Mouse (Mus musculus): ENCODE measurements around the gene Selplg. TPM values are rescaled to one million over a fixed set of nuclear protein-coding genes. Genes with fewer than 3 reads are reported as not detected.

Gene Selplg
- 1.1 and 1.3 TPM in 2 replicates for total RNA-seq (2014; rRNA removed)
- 1.8 and 2.4 TPM in 2 replicates for polyA plus RNA-seq (2015; fragmentation: Nextera tagmentation; extraction: Ambion mirVana)

DNA sequence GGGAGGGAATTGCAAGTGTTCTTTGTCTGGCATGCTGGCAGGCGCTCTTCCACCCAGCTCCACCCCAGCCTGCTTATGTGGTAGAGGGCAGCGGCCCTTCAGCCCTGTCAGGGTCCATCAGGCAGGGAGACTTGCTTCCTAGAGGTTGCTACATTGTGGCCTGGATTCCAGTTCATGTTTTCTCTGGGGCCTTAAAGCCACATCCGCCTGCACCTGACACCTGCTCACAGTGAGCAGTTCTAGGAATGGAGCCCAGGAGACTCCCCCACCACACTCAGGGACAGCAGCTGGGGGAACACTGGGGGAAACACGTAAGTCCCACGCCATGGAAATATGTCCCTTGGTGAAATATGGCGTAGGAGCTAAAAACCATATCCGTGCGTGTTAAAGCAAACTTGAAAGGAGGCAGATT, at the start of gene Selplg:
TSS of gene Selplg (minus strand) at position 155 of the 412 bp plus-strand sequence.
- no peaks in the 10 kb centered on the region for H3K27me3 ChIP-seq (ENCODE audit: insufficient read depth, low read length)
- no peak within 1 kb of the TSS for H3K4me2 ChIP-seq (ENCODE audit: low read depth)
- ATAC-seq: no peak
- no peaks in the 10 kb centered on the region for H3K9me3 ChIP-seq (ENCODE audit: low read length)
- no peak within 1 kb of the TSS for H3K27ac ChIP-seq (ENCODE audit: low read depth, low read length)
- WGBS: 38% methylated on average over 8 of the region's 8 CpGs
- no peak for TF ChIP-seq CTCF (IDR thresholded peaks at IDR 0.05; ENCODE audit: low read depth)
- no peak within 1 kb of the TSS for H3K9ac ChIP-seq
- no peak within 1 kb of the TSS for H3K4me3 ChIP-seq (ENCODE audit: low read depth, low read length)
- H3K4me1 ChIP-seq (ENCODE audit: insufficient read depth): no peaks in the 10 kb centered on the region
- no peaks in the 10 kb centered on the region for H3K36me3 ChIP-seq (ENCODE audit: insufficient read depth)
- DNase-seq: no peak

DNA sequence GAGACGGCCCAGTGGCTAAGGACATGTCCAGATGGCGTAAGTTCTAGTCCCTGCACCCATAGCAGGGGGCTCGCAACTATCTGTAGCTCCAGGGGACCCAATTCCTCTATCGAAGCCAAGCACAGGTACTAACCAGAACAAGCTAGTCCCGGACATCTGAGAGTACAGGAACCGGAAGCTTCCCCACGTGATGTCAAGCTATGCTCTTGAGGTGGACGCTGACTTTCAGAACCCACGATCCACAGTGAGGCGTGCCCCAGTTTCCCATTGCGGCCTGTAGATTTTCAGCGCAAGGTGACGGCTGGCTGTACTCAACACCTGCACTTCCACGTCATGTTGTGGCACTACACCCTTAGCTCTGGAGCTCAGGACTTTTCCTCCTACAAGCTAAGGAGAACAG, 48.7 kb upstream of the Selplg start:
- H3K4me3 ChIP-seq (ENCODE audit: low read depth, low read length): no peak overlapping the region
- peaks cover 31% of the 10 kb centered on the region for H3K36me3 ChIP-seq (ENCODE audit: insufficient read depth)
- peaks cover 9% of the 10 kb centered on the region; the same call in 1 of the 2 replicates for H3K4me1 ChIP-seq (ENCODE audit: insufficient read depth)
- WGBS: 93% methylated on average over 14 of the region's 14 CpGs
- no peak overlapping the region for H3K27ac ChIP-seq (ENCODE audit: low read depth, low read length)
- ATAC-seq (no peak), DNase-seq (no peak)
- H3K4me2 ChIP-seq (ENCODE audit: low read depth): no peak overlapping the region
- no peak overlapping the region for H3K9ac ChIP-seq
- H3K27me3 ChIP-seq (ENCODE audit: insufficient read depth, low read length): no peaks in the 10 kb centered on the region
- no peak for TF ChIP-seq CTCF (IDR thresholded peaks at IDR 0.05; ENCODE audit: low read depth)
- no peaks in the 10 kb centered on the region for H3K9me3 ChIP-seq (ENCODE audit: low read length)

GRCm38 (mm10) chr5:113878943-113879617, 46.6 kb upstream of the Selplg start:
- no peak for TF ChIP-seq CTCF (IDR thresholded peaks at IDR 0.05; ENCODE audit: low read depth)
- no peak overlapping the region for H3K9ac ChIP-seq
- no peak for ATAC-seq
- peaks cover 18% of the 10 kb centered on the region; the same call in 1 of the 2 replicates for H3K4me1 ChIP-seq (ENCODE audit: insufficient read depth)
- H3K27ac ChIP-seq (ENCODE audit: low read depth, low read length): no peak overlapping the region
- WGBS: 89% methylated on average over 17 of the region's 17 CpGs
- no peak for DNase-seq
- H3K27me3 ChIP-seq (ENCODE audit: insufficient read depth, low read length): no peaks in the 10 kb centered on the region
- H3K4me3 ChIP-seq (ENCODE audit: low read depth, low read length): no peak overlapping the region
- no peaks in the 10 kb centered on the region for H3K9me3 ChIP-seq (ENCODE audit: low read length)
- peaks cover 43% of the 10 kb centered on the region for H3K36me3 ChIP-seq (ENCODE audit: insufficient read depth)
- H3K4me2 ChIP-seq (ENCODE audit: low read depth): no peak overlapping the region

GRCm38 (mm10) chr5:113877565-113877964, 45.1 kb upstream of the Selplg start:
- H3K9ac ChIP-seq: no peak overlapping the region
- 59% methylated on average over 3 of the region's 3 CpGs for WGBS

GRCm38 (mm10) chr5:113876176-113876575, 43.7 kb upstream of the Selplg start:
- Histone ChIP-seq H3K36me3 (ENCODE audit: insufficient read depth) (peaks cover 34% of the 10 kb centered on the region), H3K27me3 (ENCODE audit: insufficient read depth, low read length) (no peaks in the 10 kb centered on the region), H3K9me3 (ENCODE audit: low read length) (no peaks in the 10 kb centered on the region), H3K4me3 (ENCODE audit: low read depth, low read length) (no peak overlapping the region), H3K4me1 (ENCODE audit: insufficient read depth) (peaks cover 36% of the 10 kb centered on the region), H3K4me2 (ENCODE audit: low read depth) (no peak overlapping the region), H3K27ac (ENCODE audit: low read depth, low read length) (no peak overlapping the region), H3K9ac (no peak overlapping the region)
- 89% methylated on average over 7 of the region's 7 CpGs for WGBS
- DNase-seq (no peak), ATAC-seq (no peak)
- no peak for TF ChIP-seq CTCF (IDR thresholded peaks at IDR 0.05; ENCODE audit: low read depth)

More at GRCm38 (mm10) chr5:113877565-113877964, 45.1 kb upstream of the Selplg start:
- Histone ChIP-seq H3K4me2 (ENCODE audit: low read depth) (no peak overlapping the region), H3K27ac (ENCODE audit: low read depth, low read length) (no peak overlapping the region), H3K4me3 (ENCODE audit: low read depth, low read length) (no peak overlapping the region), H3K36me3 (ENCODE audit: insufficient read depth) (peaks cover 43% of the 10 kb centered on the region), H3K27me3 (ENCODE audit: insufficient read depth, low read length) (no peaks in the 10 kb centered on the region), H3K9me3 (ENCODE audit: low read length) (no peaks in the 10 kb centered on the region), H3K4me1 (ENCODE audit: insufficient read depth) (peaks cover 28% of the 10 kb centered on the region)
- no peak for ATAC-seq
- TF ChIP-seq CTCF (IDR thresholded peaks at IDR 0.05; ENCODE audit: low read depth): no peak
- no peak for DNase-seq

DNA sequence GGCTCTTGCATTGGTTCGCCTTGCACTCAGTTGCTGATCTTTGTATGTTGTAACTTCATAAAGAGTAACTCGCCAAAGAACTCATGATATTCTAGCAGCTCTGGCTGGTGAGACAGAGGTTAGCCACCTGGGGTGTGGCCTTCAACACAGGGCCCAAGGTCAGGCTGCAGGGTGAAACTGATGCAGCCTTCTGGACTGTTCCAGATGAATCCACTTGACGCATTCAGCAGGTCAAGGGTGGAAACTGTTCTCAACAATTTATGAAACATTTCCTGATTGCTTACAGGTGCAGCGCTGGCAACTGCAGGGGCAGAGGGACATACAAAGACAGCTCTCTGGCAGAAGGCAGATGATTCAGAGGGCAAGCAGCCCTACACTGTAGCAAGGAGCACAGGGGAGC, 43.2 kb upstream of the Selplg start:
- no peak overlapping the region for H3K9ac ChIP-seq
- peaks cover 41% of the 10 kb centered on the region for H3K4me1 ChIP-seq (ENCODE audit: insufficient read depth)
- no peak overlapping the region for H3K4me3 ChIP-seq (ENCODE audit: low read depth, low read length)
- no peak for TF ChIP-seq CTCF (IDR thresholded peaks at IDR 0.05; ENCODE audit: low read depth)
- H3K9me3 ChIP-seq (ENCODE audit: low read length): no peaks in the 10 kb centered on the region
- 93% methylated on average over 4 of the region's 4 CpGs for WGBS
- no peak overlapping the region for H3K27ac ChIP-seq (ENCODE audit: low read depth, low read length)
- DNase-seq (no peak), ATAC-seq (no peak)
- H3K27me3 ChIP-seq (ENCODE audit: insufficient read depth, low read length): no peaks in the 10 kb centered on the region
- H3K36me3 ChIP-seq (ENCODE audit: insufficient read depth): peaks cover 29% of the 10 kb centered on the region
- no peak overlapping the region for H3K4me2 ChIP-seq (ENCODE audit: low read depth)

All from forebrain, postnatal 0 days (tissue).